Mouse (Mus musculus) CH12.LX (cell line): ENCODE results near the gene Olfr1436. TPM values are rescaled to one million over a fixed set of nuclear protein-coding genes. Genes with fewer than 3 reads are reported as not detected.

Experiments used
- DNase-seq: peaks from one replicate; pipeline ENCODE4 v3.0.0-alpha.2; 2013; ENCODE audit errors: extremely low read depth
- H3K27ac ChIP-seq: 2 replicates; pipeline ENCODE4 v1.5.1; 2012; ENCODE audit warnings: low read depth, mild to moderate bottlenecking, control low read depth, moderate library complexity; ENCODE audit not compliant: insufficient read depth
- H3K27me3 ChIP-seq: replicated peaks from 2 replicates; pipeline ENCODE3; 2012; ENCODE audit warnings: inconsistent platforms
- H3K36me3 ChIP-seq, 2 experiments: replicated peaks in 1 of 2; 2 replicates each; pipeline versions ENCODE3 to v1.6.1; 2012; ENCODE audit warnings: inconsistent platforms in 1 of 2, low read length in 1 of 2, mild to moderate bottlenecking in 1 of 2, mixed read lengths in 1 of 2, moderate library complexity in 1 of 2; ENCODE audit not compliant: control insufficient read depth in 1 of 2, insufficient read depth in 1 of 2
- H3K4me1 ChIP-seq, 2 experiments: 2 replicates each; pipeline ENCODE4 v1.6.1; 2012; ENCODE audit warnings: inconsistent platforms in 1 of 2, moderate library complexity in 1 of 2; ENCODE audit not compliant: insufficient read depth in 2 of 2, control insufficient read depth in 1 of 2
- H3K4me2 ChIP-seq: 2 replicates; pipeline ENCODE4 v1.6.1; 2012; ENCODE audit warnings: low read depth, mild to moderate bottlenecking, control low read depth; ENCODE audit not compliant: poor library complexity, insufficient read depth, severe bottlenecking
- H3K4me3 ChIP-seq, 3 experiments: fragments of 150-350 bp in 1 of 3; sonication (generic) in 1 of 3; replicated peaks in 1 of 3; 2 replicates each; pipeline versions ENCODE3 to v1.5.1; 2011 to 2012; ENCODE audit warnings: low read depth in 2 of 3, low read length in 2 of 3, mild to moderate bottlenecking in 2 of 3, moderate library complexity in 2 of 3, control low read depth in 1 of 3, improper control_type of control experiment in 1 of 3, inconsistent platforms in 1 of 3, mixed read lengths in 1 of 3; ENCODE audit not compliant: poor library complexity in 1 of 3
- H3K79me2 ChIP-seq: replicated peaks from 2 replicates; pipeline ENCODE4 v1.6.1; 2012; ENCODE audit warnings: mild to moderate bottlenecking, moderate library complexity; ENCODE audit not compliant: control insufficient read depth, poor library complexity, insufficient read depth, severe bottlenecking; ENCODE audit errors: extremely low read depth
- H3K9ac ChIP-seq: 2 replicates; pipeline ENCODE4 v1.6.1; 2012; ENCODE audit warnings: low read depth, mild to moderate bottlenecking, control low read depth, moderate library complexity; ENCODE audit not compliant: insufficient read depth
- H3K9me3 ChIP-seq: replicated peaks from 2 replicates; pipeline ENCODE3; 2012; ENCODE audit warnings: low read length, inconsistent platforms, mixed read lengths
- BHLHE40 ChIP-seq: IDR thresholded peaks from 2 replicates; pipeline ENCODE4 v1.6.1; 2011; ENCODE audit warnings: mild to moderate bottlenecking, low read depth, low read length, improper control_type of control experiment
- CHD1 ChIP-seq: IDR thresholded peaks from 2 replicates; pipeline ENCODE4 v1.6.1; 2012; ENCODE audit warnings: low read depth, low read length, improper control_type of control experiment, inconsistent platforms
- CTCF ChIP-seq, 2 experiments: IDR thresholded peaks in 1 of 2; conservative IDR thresholded peaks in 1 of 2; 2 replicates each; pipeline ENCODE4 v1.5.1; 2011 to 2012; ENCODE audit warnings: low read depth in 2 of 2, low read length in 2 of 2, improper control_type of control experiment in 1 of 2, inconsistent platforms in 1 of 2, mild to moderate bottlenecking in 1 of 2, moderate library complexity in 1 of 2
- ELF1 ChIP-seq: IDR thresholded peaks from 2 replicates; pipeline ENCODE4 v1.6.1; 2014; ENCODE audit warnings: low read depth, mild to moderate bottlenecking, inconsistent platforms, low read length, improper control_type of control experiment
- EP300 ChIP-seq: IDR thresholded peaks from 2 replicates; pipeline ENCODE4 v1.6.1; 2011; ENCODE audit warnings: low read length, improper control_type of control experiment
- GABPA ChIP-seq: IDR thresholded peaks from 2 replicates; pipeline ENCODE4 v1.6.1; 2012; ENCODE audit warnings: low read depth, low read length, improper control_type of control experiment, inconsistent platforms; ENCODE audit not compliant: insufficient replicate concordance
- IRF4 ChIP-seq: IDR thresholded peaks from 2 replicates; pipeline ENCODE4 v1.6.1; 2014; ENCODE audit warnings: low read depth, mild to moderate bottlenecking, inconsistent platforms, low read length, improper control_type of control experiment
- JUN ChIP-seq: IDR thresholded peaks from 2 replicates; pipeline ENCODE4 v1.6.1; 2011; ENCODE audit warnings: low read depth, mild to moderate bottlenecking, low read length, improper control_type of control experiment, moderate library complexity; ENCODE audit not compliant: insufficient read depth
- KAT2A ChIP-seq: IDR thresholded peaks from 2 replicates; pipeline ENCODE4 v1.6.1; 2012; ENCODE audit warnings: low read length, improper control_type of control experiment, inconsistent platforms; ENCODE audit not compliant: insufficient replicate concordance
- MAFK ChIP-seq: IDR thresholded peaks from 2 replicates; pipeline ENCODE4 v1.6.1; 2011; ENCODE audit warnings: low read length, improper control_type of control experiment; ENCODE audit not compliant: insufficient replicate concordance
- MAZ ChIP-seq: IDR thresholded peaks from 2 replicates; pipeline ENCODE4 v1.6.1; 2012; ENCODE audit warnings: low read depth, mild to moderate bottlenecking, inconsistent platforms, low read length, improper control_type of control experiment, moderate library complexity
- MEF2A ChIP-seq: IDR thresholded peaks from 2 replicates; pipeline ENCODE4 v1.6.1; 2014; ENCODE audit warnings: low read depth, mild to moderate bottlenecking, inconsistent platforms, low read length, improper control_type of control experiment, borderline replicate concordance
- MXI1 ChIP-seq: IDR thresholded peaks from 2 replicates; pipeline ENCODE4 v1.6.1; 2011; ENCODE audit warnings: mild to moderate bottlenecking, low read depth, low read length, improper control_type of control experiment
- MYC ChIP-seq: IDR thresholded peaks from 2 replicates; pipeline ENCODE4 v1.6.1; 2011; ENCODE audit warnings: low read depth, mild to moderate bottlenecking, improper control_type of control experiment, low read length
- NELFE ChIP-seq: IDR thresholded peaks from 2 replicates; pipeline ENCODE4 v1.6.1; 2011; ENCODE audit warnings: low read depth, low read length, improper control_type of control experiment
- PAX5 ChIP-seq: IDR thresholded peaks from 2 replicates; pipeline ENCODE4 v1.6.1; 2012; ENCODE audit warnings: low read length, inconsistent platforms, mixed read lengths
- POLR2A ChIP-seq: IDR thresholded peaks from 2 replicates; pipeline ENCODE4 v1.6.1; 2011; ENCODE audit warnings: low read depth, mild to moderate bottlenecking, improper control_type of control experiment, low read length
- RCOR1 ChIP-seq: conservative IDR thresholded peaks from 2 replicates; pipeline ENCODE4 v1.6.1; 2012; ENCODE audit warnings: low read depth, mild to moderate bottlenecking, inconsistent platforms, low read length, improper control_type of control experiment
- SMC3 ChIP-seq: IDR thresholded peaks from 2 replicates; pipeline ENCODE4 v1.6.1; 2011; ENCODE audit warnings: low read depth, low read length, improper control_type of control experiment
- TCF12 ChIP-seq: IDR thresholded peaks from 2 replicates; pipeline ENCODE4 v1.6.1; 2014; ENCODE audit warnings: low read depth, mild to moderate bottlenecking, inconsistent platforms, low read length, improper control_type of control experiment
- USF2 ChIP-seq: conservative IDR thresholded peaks from 2 replicates; pipeline ENCODE4 v1.6.1; 2011; ENCODE audit warnings: low read depth, low read length, improper control_type of control experiment
- ZC3H11A ChIP-seq: IDR thresholded peaks from 2 replicates; pipeline ENCODE4 v1.6.1; 2012; ENCODE audit warnings: low read depth, mild to moderate bottlenecking, inconsistent platforms, low read length, improper control_type of control experiment
- ZKSCAN1 ChIP-seq: IDR thresholded peaks from 2 replicates; pipeline ENCODE4 v1.6.1; 2012; ENCODE audit warnings: low read depth, inconsistent platforms, low read length, improper control_type of control experiment, borderline replicate concordance
- dilution Hi-C: fragments of 300-500 bp; cut with MboI; formaldehyde crosslinking; loops from 2 replicates; pipeline ENCODE4 v1.14.3; 2020; ENCODE audit warnings: low sequenced_read_pairs; ENCODE audit not compliant: extremely low pct_unique_long_range_greater_than_20kb, extremely low pct_ligation_motif_present
- in situ Hi-C: fragments of 300-500 bp; cut with MboI; formaldehyde crosslinking; loops from 3 replicates; pipeline ENCODE4 v1.14.3; 2019; ENCODE audit warnings: low sequenced_read_pairs, low pct_ligation_motif_present, low pct_unique_long_range_greater_than_20kb, mixed read lengths
- polyA plus RNA-seq: library from polyadenylated mRNA; unstranded; fragments of >175 nt; gene quantifications from 2 replicates; pipeline ENCODE4 v1.2.1, GENCODE M21; 2012; ENCODE audit warnings: low read depth; ENCODE audit not compliant: insufficient read length
- total RNA-seq, 2 experiments: library from RNA; depleted of rRNA; stranded (reverse); fragments of 300-350 nt in 1 of 2; fragments of >200 nt in 1 of 2; gene quantifications; 2 replicates each; pipeline ENCODE4 v1.2.3; 2012 to 2014

The Olfr1436 gene
- total and polyA plus RNA-seq, 3 experiments, result not detected

DNA sequence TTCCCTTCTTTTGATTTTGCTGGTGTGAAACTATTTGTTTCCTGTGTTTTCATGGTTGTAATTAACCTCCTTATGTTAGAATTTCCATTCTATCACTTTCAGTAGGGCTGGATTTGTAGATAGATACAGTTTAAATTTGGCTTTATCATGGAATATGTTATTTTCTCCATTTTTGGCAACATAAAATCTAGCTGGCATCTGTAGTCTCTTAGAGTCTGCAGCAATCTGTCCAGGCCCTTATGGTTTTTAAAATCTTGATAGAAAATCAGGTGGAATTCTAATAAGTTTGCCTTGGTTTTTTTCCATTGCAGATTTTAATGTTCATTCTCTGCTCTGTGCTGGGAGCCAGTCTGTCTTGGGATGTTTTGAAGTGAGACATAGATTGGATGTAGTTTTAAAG is 6.0 kb downstream of the Olfr1436 start:
- Histone ChIP-seq H3K9me3 (no peaks in the 10 kb centered on the region), H3K4me3 (no peak overlapping the region), H3K4me2 (no peak overlapping the region), H3K27me3 (no peaks in the 10 kb centered on the region), H3K27ac (no peak overlapping the region), H3K9ac (no peak overlapping the region), H3K36me3 (no peaks in the 10 kb centered on the region), H3K4me1 (no peaks in the 10 kb centered on the region), H3K79me2 (no peaks in the 10 kb centered on the region)
- DNase-seq, result no peak
- dilution Hi-C loops, result no loop called here
- TF ChIP-seq EP300 (no peak), BHLHE40 (no peak), ZKSCAN1 (no peak), PAX5 (no peak), MAFK (no peak), MAZ (no peak), POLR2A (no peak), MYC (no peak), KAT2A (no peak), MEF2A (no peak), SMC3 (no peak), MXI1 (no peak), GABPA (no peak)
- in situ Hi-C loops, result no loop called here

DNA sequence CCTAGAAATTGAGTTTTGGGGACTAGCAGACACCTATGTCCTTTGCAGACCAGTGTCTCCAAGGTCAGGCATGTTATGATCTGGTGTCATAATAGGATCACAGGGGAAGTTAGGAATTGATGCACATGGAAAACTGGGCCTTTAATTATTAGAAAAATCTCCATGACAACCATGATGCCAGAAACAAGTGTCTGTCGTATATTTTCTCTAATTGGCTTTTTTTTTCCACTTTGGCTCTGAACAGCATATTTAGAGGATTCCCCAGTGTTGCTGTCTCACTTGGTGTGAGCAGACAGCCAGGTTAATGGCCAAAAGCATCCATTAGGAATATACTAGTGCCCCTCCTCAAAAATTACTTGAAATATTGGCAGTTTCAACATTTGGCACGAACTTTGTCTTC is 19.4 kb downstream of the Olfr1436 start, which contains the start of gene Olfr1434:
Olfr1434 (plus strand) TSS at position 301 of the 400 bp plus-strand sequence.
- Histone ChIP-seq H3K4me2 (no peak within 1 kb of the TSS), H3K4me1 (no peaks in the 10 kb centered on the region), H3K27me3 (no peaks in the 10 kb centered on the region), H3K4me3 (no peak within 1 kb of the TSS), H3K79me2 (no peaks in the 10 kb centered on the region), H3K36me3 (no peaks in the 10 kb centered on the region), H3K27ac (no peak within 1 kb of the TSS), H3K9me3 (no peaks in the 10 kb centered on the region), H3K9ac (no peak within 1 kb of the TSS)
- TF ChIP-seq ELF1 (no peak), PAX5 (no peak), POLR2A (no peak), CHD1 (no peak), ZC3H11A (no peak), MAFK (no peak), USF2 (no peak), NELFE (no peak), JUN (no peak), CTCF (conservative IDR thresholded peaks at IDR 0.05 in 1 of 2, IDR thresholded peaks at IDR 0.05 in 1 of 2; ENCODE audit: low read depth in 2 of 2, low read length in 2 of 2) (no peak), MAZ (no peak), TCF12 (no peak), IRF4 (no peak), BHLHE40 (no peak), RCOR1 (no peak)
- dilution Hi-C loops (no loop called here), in situ Hi-C loops (no loop called here)
- no peak for DNase-seq
